Mouse (Mus musculus) mesoderm, embryonic 11.5 days (tissue): ENCODE data around the gene Epyc.
"Not testable (repeated sequence)": the region's sequence is repeated elsewhere in the genome, so short reads cannot be mapped to it uniquely, and the experiment has no call there.

Source experiments
- DNase-seq: peaks from one replicate; pipeline ENCODE4 v3.0.0-alpha.2; 2012; ENCODE audit warnings: low read depth, low spot score

The Epyc gene

GRCm38 (mm10) chr10:97714584-97714983 lies 70.7 kb downstream of the Epyc start:
- DNase-seq, result no peak

DNA sequence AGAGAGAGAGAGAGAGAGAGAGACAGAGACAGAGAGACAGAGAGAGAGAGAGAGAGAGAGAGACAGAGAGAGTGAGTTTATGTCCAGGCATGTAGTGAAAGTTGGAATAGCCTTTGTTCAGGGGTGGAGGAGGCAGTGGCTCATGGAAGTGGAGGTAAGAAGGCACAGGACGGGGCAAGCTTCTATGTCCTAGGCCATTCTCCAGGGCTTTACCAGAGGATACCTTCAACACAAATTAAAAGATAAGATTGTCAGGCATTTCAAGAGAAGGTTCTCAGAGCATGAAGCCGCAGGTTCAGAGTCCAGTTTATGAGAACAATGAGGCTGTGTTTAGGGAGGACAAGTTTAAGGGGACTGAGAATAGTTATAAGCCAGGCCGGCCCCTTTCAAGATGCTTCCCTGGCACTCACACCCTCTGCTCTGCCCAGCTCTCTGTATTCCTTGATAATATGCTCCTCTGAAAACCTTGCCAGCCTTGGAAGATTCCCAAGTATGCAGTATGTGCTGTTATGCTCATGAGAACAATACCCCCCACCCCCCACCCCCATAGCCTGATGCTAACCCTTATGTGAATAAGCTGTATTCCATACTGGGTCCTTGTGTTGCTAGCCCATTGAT lies 71.5 kb downstream of the Epyc start:
- DNase-seq, result no peak

DNA sequence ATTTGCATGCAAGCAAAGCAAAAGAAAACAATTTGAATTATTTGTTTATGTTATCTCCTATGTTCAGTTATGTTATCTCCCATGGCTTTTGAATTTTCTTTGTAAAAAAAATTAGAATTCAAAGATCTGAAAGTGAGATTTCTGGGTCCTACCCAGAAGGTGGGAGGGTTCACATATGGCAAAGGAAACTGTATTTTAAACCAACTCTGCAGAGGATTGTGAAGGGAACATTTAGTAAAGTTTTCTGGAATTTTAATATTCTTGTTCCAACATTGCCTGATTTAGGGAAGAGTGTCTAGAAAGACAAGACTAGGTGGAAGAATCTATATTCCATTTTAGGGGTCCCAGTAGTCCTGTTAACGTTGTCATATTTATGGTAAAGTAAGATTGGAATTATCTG lies 73.4 kb downstream of the Epyc start:
- DNase-seq, result no peak

DNA sequence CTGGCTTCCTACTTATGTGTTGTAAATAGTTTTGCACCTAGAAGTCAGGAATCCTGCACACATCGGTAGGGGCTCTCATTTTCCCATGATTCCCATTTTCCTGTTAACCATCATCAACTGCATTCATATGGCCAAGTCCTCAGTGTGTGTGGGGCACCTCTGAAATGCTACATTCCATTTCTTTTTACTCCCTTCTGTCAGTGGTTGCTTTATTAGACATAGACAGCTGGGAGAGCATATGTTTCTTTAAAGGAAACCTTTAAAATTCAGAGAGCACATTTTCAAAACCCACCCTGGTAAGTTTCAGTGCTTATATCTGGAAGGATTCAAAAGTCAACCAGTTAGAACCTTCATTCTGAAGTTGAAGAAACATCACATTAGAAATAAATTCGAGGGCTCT lies 74.2 kb downstream of the Epyc start:
- DNase-seq, result no peak

DNA sequence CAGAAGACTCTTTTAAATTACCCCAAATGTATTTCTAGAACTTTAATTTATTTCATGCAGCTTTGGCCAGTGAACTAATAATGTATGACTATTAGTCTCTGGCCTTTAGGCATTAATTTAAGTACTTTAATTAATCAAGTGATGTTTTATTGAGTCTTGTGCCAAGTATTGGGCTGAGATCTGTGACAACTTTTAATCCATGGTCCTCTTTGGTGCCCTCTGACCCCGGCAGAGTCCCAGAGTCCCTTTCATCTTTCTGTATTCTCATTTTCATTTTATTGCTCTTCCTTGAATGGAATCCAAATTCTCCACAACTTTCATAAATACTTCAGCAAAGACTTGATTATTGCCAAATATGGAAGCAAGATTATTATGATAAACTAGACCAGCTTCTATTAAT lies 76.8 kb downstream of the Epyc start:
- no peak for DNase-seq

GRCm38 (mm10) chr10:97722709-97723108 lies 78.8 kb downstream of the Epyc start:
- DNase-seq, result no peak

DNA sequence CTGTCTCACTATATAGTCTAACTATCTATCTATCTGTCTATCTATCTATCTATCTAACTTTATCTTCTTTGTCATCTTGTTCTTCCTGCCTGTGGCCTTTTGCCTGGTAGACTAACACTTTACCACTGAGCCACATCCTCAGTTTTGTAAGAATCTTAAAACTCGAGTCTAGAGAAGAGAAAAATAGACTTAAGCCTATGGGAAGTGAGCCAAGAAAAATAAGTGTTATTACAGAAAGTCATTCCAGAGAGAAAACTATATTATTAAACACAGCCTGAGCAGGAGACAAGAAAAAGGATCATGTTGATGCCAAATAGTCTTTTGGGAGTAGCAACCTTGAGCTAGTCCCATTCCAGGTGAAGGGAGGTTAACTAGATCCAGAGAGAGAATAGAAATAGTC lies 82.1 kb downstream of the Epyc start:
- DNase-seq, result no peak

DNA sequence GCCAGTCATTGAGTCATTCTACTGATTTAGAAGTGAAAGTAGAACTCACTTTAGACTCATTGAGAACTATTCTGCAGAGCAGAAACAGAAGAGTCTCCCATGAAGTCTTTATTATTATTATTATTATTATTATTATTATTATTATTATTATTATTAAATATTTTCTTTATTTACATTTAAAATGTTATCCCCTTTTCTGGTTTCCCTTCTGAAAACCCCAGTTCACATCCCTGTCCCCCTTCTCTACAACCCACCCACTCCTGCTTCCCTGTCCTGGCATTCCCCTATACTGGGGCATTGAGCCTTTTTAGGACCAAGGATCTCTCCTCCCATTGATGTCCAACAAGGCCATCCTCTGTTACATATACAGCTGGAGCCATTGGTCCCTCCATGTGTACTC lies 82.8 kb downstream of the Epyc start, which contains the start of gene C030005K15Rik:
Gene C030005K15Rik (minus strand): TSS at position 101 of the 400 bp plus-strand sequence.
- not testable (repeated sequence) for DNase-seq
